Mouse (Mus musculus) layer of hippocampus, postnatal 25 days (tissue): ENCODE data around the gene Dgke. TPM values are rescaled to one million over a fixed set of nuclear protein-coding genes. Genes with fewer than 3 reads are reported as not detected.
"Not testable (repeated sequence)": the region's sequence is repeated elsewhere in the genome, so short reads cannot be mapped to it uniquely, and the experiment has no call there.

Experiments
- DNase-seq, 2 experiments: peaks; one replicate each; pipeline ENCODE4 v3.0.0; 2022; ENCODE audit warnings: mixed read lengths in 2 of 2, low spot score in 1 of 2; ENCODE audit errors: extremely low spot score in 1 of 2
- total RNA-seq, 2 experiments: library from RNA; stranded (reverse); gene quantifications; 2 replicates each; pipeline ENCODE4 v1.2.3; 2021

Dgke gene
- total RNA-seq, 2 experiments from 2014 or later, result 41.6 to 42.8 TPM

DNA sequence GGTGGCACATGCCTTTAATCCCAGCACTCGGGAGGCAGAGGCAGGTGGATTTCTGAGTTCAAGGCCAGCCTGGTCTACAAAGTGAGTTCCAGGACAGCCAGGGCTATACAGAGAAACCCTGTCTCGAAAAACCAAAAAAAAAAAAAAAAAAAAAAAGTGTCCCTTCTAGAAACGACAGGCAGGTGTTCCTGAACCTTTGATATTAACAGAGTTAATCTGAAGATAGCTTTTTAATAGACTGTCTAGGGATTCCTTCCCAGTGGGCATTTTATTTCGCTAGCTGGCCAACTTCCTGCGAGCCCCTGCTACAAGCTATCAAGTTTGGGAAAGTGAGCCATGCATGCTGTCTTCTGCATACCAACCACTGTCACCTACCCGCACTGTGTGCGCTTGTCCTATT, 25.6 kb downstream of the Dgke start:
- not testable (repeated sequence) for DNase-seq

DNA sequence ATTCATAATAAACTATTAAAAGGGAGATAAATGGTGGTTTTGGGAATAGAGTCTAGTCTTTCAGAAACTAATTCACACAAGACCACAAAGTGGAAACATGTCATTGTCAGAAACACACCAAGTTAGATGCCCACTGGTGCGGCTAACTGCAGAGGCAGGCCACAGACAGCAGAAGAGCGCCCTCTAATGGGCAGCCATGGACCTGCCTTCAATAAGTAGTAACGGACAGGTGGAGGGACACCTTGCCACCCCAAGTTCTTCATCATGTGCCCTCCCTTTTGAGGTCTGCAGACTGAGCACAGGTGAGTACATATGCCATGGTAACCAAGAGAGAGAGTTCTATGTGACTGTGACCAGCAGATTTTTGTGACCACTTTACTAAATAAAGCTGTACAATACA, 27.3 kb downstream of the Dgke start:
- DNase-seq, result peak; percentile 15 to 61

DNA sequence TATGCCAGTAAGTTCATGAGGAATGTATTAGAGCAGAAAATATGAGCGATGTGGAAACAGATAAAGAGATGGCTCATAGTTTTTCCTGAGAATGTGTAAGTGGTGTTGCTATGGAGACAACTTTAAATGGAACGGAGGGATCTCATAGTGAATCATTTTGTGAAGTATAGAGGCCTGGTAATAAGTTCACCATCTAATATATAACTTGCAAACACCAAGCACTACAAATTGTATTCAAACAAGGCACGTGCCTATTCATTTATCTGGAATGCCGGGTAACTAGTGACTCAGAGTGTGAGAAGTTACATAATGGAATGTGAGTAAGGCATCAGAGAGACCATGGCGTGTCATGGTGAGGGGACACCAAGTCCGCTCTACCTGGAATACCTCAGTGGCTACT, 28.2 kb downstream of the Dgke start:
- no peak for DNase-seq

DNA sequence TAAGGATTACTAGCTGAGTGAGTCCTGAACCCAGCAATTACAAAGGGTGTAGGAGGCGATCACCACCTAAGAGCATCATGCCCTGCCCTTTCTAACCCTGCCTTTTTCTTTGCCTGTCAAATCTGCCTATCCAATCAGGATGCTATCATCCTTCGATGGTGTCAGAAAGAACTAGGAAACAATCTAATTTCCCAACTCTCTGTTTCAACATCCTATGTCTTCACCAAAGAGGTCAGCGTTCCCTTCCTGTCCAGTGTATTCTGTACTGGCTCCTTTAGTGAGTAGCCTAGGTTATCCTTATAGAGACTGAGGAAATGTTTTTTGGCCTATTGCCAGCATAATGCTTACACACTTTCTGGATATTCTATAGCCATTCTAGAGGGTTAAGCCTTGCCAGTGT, 31.1 kb downstream of the Dgke start:
- no peak for DNase-seq

DNA sequence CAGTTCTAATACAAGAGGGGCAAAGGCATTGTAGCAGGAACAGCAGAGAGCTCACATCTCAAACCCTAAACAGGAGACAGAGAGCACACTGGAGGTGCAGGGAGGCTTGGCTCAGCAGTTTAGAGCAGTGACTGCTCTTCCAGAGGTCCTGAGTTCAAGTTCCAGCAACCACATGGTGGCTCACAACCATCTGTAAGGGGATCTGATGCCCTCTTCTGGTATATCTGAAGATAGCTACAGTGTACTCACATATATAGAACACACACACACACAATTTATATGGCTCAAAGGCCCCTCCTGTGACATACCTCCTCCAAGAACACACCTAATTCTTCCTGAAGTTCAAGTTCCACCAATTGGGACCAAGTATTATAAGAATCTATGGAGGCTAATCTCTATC, 32.1 kb downstream of the Dgke start:
- no peak for DNase-seq

DNA sequence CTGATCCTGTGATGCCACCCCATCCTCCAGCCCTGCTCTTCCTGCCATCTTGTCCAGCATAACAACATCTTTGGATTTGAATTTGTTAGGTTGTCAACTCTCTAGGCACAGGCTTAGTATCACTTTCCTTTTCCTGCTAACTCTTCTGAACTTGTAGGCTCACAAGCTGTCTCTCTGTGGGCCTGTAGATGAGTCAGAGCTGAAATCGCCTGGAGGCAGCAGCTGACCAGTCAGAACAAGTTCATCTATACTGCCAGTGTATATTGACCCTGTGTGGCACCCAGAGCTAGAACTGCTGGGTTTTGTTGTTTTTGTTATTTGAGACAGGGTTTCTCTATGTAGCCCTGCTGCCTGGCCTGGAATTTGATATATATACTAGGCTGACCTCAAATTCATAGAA, 35.5 kb downstream of the Dgke start:
- no peak for DNase-seq

DNA sequence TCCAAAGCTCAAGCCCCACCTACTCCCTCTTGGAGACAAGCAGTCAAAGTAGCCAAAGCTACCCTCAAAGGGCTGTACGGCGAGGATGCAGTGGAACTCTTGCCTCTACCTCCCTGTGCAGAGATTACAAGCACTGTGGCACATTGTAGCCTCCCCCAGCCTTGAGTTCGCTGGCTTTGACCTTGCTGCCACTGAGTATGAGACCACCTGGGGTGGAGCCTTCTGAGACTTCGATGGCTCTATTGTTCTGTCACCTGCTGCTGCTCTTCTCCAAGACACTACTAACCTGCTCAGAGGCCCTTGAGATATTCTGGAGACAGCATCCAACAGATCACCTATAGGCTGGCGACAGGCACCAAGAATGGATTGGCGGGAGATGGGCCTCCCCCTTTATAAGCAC, 36.1 kb downstream of the Dgke start:
- DNase-seq, result no peak

DNA sequence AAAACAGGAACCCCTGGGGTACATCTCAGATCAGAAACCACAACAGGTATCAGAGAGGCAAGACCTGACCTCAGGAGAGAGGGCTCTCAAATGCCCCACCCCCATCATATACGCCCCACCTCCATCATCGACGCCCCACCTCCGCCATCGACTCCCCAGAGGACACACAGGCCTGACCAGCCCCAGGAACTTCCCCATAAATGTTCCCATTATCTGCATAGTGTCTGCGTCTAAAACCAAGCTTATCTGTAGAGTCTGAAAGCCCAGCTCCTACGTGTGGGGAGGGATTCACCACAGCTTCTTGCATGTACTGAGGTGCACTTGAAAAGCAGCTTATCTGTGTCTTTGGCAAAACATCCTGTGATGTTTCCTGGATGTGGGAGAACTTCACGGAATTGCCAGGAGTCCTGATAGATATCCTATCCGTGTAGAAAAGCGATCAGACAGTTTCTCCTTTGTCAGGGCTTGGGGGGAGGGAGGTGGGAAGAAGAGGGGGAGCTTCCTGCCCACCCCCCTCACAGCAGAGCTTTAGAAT, 37.7 kb downstream of the Dgke start:
- no peak for DNase-seq

DNA sequence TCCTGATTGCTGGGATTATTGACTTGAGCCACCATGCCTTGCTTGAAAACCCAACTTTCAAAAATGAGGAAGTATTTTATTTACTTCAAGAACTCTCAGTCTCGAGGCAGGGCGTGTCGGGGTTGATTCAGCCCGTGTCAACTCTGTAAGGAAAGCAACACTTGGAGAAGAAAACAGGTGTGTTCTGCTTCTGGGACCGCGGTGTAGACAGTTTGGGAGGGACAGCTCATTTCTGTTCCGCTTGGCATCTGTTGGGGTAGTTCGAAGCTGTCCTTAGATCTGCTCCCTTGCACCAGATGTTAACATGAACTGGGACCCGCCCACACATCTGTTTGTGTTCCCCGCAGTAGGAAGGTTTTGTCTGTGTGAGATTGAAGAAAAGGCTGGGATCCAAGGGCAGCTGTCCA, 38.7 kb downstream of the Dgke start:
- no peak for DNase-seq

DNA sequence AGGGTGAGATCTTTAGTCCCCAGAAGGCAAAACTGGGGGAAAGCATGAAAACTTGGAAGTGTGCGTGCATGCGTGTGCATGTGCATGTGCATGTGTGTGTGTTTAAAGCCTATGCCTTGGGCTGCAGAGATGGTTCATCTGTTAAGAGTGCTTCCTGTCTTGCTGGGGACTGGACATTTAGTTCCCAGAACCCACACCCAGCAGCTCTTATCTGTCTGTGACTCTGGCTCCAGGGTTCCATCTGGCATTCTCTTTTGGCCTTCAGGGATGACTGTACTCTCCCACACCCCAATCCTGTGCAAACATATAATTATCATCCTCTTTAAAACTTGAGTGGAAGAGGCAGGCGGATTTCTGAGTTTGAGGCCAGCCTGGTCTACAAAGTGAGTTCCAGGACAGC, 40.5 kb downstream of the Dgke start:
- DNase-seq, result no peak

DNA sequence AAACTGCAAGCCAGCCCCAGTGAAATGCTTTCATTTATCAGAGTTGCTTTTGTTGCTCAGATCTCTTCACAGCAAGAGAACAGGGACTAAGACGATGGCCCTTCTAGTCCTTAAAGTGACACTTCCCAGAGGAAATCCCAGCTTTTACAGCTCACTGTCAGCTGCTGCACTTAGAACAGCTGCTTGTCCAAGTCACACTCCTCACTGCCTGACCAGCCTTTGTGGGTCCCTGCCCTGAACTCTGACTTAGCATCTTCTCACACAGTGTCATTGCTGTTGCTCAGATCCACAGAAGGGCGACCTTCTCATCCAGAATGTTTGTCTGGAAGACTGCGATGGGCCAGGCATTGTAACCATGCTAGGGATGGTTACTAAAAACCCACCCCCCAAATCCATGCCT, 41.0 kb downstream of the Dgke start:
- no peak for DNase-seq

DNA sequence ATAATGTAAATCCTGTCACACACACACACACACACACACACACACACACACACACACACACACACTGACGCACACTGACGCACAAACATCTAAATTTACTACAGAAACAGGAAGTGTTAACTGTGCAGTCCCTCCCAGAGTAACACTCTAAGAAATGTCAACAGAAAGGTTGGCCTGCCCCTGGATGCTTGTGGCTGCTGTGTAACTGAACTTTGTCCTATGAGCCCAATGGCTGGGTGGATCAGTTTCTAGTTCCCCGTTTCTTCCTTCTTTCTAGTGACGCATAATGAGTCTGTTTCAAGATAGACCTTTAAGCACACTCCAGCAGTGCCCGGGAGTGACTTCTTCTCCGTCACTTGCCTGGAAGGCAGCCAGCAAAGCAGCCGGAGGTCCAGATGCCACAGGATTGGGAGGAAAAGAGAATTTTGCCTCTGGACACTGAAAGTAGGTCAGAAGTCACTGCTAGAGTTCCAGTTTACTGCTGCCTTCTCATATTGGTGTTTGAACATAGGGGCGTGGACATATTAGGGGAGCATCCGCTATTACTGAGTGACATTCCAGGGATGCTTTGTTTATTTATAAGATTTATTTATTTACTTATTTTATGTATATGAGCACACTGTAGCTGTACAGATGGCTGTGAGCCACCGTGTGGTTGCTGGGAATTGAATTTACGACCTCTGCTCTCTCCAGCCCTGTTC, 42.3 kb downstream of the Dgke start:
- peak in 1 of 2 experiments; percentile 10 for DNase-seq

DNA sequence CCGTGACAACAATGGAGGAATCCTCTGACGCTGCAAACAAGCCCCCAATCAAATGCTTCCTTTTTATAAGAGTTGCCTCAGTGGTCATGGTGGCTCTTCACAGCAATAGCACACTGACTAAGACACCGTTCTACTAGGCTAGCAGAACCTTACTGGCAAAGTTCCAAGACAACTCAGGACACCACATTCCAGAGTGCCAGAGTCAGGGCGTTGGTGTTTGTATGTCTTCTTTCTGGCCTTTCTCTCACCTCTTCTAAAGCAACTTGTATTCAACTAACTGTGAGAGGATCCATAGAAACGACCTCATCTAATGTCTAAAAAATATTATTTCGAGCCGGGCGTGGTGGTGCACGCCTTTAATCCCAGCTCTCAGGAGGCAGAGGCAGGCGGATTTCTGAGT, 43.2 kb downstream of the Dgke start:
- DNase-seq, result no peak

DNA sequence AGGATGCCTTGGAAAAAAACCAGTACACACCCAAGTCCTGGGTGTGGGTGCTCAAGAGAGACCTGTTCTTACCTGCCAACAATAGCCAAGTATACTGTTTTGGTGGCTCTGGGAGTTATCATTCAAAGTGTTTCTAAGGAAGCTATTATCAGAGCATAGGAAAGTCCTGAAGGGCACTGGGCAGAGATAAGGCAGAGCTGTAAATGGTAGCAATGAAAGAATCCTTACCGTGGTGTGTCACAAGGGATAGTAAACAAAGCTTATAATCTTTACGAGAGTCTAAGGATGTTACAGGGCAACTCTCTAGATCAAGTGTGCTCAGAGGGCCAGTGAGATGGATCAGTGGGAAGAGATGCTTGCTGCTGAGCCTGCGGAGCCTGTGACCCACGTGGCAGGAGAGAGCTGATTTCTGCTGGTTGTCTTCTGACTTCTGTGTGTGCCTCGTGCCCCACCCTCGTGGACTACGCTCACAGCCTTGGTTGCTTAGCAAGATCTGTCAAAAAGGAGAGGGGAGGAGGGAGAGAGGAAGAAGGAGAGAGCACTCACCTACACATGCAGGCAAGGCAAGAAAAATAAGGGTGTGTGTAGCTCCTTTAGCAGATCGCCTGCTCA, 44.4 kb downstream of the Dgke start:
- no peak for DNase-seq

DNA sequence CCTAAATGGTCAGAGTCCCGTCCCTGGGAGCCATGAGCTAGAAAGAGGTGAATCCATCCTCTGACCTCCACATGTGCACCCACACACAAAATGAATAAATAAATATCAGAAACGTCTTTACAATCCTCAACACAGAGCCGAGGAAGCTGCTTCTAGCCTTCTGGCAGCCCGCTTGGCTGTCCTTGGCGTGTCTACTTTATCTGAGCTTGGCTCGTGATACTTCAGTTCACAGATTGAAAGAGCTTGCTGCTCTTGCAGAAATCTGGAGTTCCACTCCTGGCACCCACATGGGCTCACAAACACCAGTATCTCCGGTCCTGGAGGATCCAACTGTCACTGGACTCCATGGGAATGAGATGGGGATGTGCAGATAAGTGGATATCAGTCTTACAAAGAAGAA, 45.0 kb downstream of the Dgke start:
- no peak for DNase-seq

DNA sequence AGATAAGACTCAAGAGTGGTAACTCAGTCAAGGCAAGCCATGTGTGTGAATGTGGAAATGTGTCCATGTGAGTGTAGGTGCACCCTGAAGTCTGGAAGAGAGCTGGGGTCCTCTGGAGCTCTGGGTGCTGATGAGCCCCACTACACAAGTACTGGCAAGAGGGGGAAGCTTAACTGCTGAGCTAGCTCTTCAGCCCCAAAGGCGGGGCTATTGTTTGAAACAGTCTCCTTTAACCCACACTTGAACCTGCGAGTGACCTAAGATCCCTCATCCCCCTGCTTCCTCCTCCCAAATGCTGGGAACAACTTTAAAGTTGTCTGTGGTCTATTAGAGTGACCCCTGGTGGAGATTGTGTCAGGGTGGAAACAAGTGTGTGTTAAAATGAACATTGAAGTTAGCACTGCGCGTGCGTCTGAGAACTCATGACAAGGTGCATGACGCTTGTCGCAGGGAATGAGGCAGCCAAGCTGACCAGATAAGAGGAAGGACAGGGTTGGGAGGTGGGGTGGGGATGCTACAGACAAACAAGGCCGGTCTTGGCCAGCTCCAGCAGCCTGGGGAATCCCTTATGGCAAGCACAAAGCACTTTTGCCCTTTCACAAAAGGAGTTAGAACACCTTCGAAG, 45.9 kb downstream of the Dgke start:
- no peak for DNase-seq

DNA sequence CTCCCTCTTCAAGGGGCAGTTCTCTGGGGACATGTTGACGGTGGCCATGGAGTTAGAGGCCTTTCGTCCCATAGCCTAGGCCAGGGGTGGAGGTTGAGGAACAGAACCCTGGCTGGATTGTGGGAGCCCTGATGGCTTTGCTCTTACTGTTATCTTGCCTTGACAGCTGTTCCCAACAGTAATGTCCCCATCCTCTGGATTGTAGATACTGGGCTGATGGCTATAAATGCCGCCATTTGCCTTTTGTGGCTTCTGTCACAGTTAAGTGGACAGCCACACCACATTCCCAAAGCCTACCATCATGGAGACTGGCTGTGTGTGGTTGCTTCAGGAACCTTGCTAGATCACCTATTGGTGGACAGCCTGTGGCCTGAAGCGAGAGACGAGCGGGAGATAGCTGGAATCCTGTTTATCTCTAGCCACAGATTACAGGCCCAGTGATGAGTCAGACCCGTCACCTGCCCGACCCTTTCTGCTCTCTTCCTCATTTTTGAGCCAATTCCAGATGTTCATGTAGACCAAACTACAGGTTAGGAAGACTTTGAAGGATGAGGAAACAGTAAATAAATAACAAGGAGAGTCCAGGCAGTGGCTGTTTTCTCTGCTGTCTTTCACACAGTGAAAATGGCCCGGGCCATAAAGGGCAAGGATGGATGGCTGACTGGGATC, 49.0 kb downstream of the Dgke start:
- DNase-seq, result no peak

DNA sequence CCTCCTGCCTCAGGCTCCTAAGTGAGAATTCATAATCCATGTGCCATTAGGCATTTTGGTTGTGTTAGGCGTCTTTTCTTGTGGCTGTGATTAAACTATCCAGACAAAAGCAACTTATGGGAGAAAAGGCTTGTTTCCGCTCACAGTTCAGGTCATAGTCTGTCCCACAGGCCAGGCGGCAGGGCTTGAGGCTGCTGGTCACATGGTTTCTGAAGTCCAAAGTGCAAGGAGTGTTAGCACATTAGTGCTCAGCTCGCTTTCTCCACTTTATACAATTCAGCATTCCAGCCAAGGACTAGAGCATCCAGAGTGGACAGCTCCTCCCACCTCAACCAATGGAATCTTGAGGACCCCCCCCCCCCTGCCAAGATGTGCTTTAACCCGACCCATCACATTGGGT, 54.4 kb downstream of the Dgke start:
- no peak for DNase-seq

DNA sequence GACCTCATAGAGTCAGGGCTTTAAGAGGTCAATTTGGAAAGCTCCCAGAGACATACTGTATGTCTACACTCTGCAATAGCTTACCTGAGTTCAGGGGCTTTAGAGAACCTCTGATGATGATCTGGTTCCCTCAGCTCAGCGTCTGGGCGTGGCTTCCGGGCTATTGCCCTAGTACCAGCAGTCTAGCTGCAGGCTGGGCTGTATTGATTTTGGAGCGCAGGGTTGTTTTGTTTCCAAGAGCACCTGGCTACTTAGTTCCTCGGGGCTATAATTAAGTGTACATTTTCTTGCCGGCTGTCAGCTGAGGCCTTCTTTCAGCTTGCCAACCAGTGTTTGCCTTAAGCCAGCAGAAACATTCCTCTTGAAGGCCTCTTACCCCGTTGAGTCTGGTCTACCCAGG, 57.2 kb downstream of the Dgke start:
- no peak for DNase-seq

DNA sequence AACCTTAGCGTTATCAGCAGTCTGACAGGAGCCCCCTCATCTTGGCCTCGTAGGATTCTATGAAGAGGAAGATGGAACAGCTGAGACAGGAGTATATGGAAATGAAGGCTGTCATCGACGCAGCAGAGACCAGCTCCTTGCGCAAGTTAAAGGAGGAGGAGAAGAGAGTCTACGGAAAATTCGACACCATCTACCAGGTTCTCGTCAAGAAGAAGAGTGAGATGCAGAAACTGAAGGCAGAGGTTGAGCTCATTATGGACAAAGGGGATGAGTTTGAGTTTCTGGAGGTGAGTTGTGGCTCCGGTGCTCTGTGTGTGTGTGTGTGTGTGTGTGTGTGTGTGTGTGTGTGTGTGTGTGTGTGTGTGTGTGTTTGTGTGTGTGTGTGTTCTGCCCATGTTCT, 57.6 kb downstream of the Dgke start:
- DNase-seq, result no peak

DNA sequence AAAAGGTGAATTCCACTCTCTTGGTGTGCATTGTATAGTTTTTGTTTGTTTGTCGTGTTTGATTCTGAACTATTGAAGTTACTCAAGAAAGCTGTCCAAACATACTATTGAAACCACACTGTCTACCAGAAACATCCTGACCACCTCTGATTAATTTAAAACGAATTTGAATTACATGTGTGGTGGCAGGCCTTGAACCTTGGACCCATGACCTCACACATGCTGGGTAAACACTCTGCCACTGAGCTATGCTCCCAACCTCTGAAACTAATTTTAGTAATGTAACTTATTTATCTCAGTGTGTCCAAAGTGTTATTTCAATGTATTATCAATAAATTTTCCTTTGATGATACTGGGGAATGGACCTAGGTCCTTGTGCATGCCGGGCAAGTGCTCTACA, 59.1 kb downstream of the Dgke start:
- DNase-seq, result no peak
